Mouse (Mus musculus): Measurements from ENCODE around the gene Ngdn.

Ngdn gene

DNA sequence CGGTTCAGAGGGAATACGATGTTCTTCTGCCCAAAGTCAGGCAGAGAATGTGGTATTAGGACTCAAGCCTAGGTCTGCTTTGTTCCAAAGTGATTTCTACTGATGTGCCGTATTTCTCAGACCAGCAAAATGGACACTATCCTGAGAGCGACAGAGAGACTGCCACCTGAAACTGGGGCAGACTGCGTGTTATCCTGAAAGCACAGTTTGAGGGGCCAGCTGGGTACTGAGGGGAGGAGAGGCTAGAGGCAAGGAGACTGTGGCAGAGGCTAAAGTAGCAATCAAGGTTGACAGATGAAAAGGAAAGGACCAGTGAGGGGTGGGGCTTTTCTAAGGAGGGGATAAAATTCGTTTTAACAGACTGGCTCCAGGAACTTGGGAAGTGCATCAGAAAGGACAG, 14.4 kb upstream of the Ngdn start:
- no peak for DNase-seq

GRCm38 (mm10) chr14:55001446-55001845, 13.8 kb upstream of the Ngdn start:
- DNase-seq = no peak

DNA sequence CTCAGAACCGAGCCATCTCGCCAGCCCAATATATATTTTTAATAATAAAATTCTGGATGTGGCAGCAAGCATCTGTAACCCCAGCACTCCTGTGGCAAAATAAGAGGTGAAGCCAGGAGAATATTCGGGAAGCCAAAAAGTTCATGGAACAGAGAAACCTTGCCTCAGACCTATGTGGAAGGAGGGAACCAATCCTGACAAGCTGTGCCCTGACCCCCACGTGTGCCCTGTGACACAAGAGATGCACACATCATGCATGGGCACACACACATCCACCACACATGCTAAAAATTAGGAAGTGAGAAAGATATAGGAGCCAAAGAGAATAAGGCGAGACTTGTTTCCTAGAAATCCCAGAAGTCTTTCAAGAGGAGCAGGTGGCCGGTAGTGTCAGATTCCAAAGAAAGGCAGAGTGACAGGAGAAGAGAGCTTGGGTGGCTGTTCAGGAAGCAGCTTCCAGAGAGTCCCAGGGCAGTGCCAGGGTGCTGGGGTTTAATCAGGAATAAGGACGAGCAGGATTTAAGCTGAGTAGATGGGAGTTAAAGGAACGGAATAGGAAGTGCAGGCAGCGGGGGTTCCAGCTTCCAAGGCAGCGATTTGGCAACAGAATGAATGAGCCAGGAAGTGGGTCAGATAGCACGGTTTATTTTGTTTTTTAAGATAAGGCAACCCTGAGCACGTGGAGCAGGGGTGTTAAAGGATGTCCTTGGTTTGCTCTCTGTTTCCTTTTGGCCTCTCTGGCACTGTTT, 13.1 kb upstream of the Ngdn start:
- DNase-seq = no peak

DNA sequence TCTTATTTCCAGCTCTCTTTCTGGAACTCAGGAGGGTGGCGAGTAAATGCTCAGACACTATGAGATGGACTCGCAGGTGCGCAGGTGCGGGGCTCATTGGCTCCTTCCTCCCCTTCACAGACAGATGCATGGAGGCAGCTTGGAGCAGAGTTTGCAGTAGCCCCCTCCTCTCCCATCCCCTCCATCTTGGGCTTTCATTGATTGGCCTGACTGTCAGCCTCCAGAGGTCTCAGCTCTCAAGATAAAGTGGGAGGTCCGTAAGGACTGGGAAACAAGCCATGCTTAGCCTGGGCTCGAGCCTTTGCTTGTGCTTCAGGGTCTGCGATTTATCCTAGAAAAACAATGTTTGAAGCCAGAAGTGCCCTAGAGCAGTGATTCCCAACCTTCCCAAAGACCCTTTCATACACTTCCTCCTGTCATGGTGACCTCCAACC, 12.6 kb upstream of the Ngdn start:
- DNase-seq = no peak

DNA sequence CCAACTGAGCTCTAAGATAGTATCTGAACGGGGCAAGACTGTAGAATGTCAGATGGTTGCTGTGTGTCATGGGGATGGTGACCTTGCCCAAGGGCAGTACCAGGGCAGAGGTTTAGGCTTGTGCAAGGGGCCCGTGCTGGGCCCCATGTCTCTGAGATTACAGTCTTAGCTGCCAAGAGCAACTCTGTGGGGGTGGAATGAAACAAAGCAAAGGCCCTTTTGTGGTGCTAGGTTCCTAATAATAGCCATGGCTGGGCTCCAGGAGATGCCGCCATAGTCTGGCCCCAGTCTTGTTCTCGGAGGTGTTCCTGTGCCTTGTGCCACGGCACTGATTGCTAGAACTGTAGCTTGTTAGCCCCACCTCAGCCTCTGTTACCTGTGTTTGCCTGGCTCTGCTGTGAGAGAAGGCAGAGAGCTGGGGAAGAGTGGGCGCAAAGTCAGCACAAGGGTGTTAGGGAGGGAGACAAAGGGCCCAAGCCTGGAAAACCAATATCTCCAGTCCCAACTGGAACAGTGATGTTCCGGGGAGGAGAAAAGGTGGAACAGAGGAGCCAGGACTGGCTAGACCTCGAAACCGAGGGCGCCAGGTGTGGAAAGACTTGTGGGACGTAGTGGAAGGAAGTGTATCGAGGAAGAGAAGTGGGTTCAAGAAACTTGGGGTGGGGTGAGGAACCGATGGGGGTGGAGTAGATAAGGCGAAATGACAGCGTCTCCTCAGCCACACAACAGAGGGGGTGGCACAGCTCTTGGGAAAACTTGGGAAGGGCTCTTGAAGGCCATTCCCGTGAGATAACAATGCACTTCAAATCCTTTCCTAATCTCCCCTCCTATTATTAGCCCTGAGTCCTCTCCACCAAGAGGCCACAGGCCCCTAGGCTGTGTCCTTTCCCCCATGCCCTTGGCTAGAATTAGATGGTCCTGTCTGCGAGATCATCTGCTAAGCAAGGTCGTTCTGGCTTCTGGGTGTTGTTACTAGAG, 11.1 kb upstream of the Ngdn start:
- no peak for DNase-seq

GRCm38 (mm10) chr14:55005506-55005905, 9.7 kb upstream of the Ngdn start:
- no peak for DNase-seq

- DNase-seq = no peak
Observed at GRCm38 (mm10) chr14:55005967-55006366, 9.3 kb upstream of the Ngdn start.

GRCm38 (mm10) chr14:55006541-55006940, 8.7 kb upstream of the Ngdn start:
- DNase-seq = no peak

GRCm38 (mm10) chr14:55007120-55007908, 7.9 kb upstream of the Ngdn start:
- DNase-seq = no peak

- DNase-seq = no peak
Observed at GRCm38 (mm10) chr14:55008417-55008816, 6.8 kb upstream of the Ngdn start.

- DNase-seq = no peak
Observed at GRCm38 (mm10) chr14:55011116-55011515, 4.1 kb upstream of the Ngdn start.

DNA sequence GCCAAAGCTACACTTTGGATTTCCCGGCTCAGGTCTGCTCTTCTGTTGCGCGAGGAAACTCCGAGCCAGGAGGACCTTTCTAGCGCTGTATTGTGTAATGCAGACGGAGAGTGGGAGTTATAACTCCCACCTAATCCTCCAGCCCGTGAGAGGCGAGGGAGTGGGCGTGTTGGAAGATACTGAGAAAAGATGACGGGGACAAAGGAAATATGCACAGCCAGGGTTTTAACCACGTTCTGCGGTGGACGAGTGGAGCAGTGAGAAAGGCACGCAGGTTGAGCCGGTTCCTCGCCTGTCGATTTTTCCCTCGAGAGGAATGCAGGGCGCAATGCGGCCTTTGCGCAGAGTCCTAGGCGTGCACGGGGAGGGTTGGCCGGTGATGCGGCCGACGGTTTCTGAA, 663 bp upstream of the Ngdn start:
- DNase-seq = no peak

- DNase-seq = no peak
Observed at GRCm38 (mm10) chr14:55015767-55016111, 485 bp downstream of the Ngdn start.

DNA sequence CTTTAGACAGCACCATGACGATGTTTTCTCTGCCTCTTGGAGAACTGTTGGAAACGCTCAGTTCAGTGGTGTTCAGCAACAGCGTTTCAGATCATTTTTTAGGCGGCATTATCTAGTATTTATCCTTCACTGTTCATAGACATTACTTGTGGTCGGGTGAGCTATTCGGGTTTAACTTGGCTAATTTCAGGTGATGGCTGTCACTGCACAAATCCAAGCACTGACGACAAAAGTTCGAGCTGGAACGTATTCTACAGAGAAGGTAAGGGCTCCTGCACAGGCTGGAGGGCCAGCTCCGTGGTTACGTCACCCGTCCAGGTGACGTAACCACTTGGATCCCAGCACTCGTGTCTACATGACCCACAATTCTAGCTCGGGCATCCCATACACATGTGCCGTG, 1.6 kb downstream of the Ngdn start:
- DNase-seq = no peak

DNA sequence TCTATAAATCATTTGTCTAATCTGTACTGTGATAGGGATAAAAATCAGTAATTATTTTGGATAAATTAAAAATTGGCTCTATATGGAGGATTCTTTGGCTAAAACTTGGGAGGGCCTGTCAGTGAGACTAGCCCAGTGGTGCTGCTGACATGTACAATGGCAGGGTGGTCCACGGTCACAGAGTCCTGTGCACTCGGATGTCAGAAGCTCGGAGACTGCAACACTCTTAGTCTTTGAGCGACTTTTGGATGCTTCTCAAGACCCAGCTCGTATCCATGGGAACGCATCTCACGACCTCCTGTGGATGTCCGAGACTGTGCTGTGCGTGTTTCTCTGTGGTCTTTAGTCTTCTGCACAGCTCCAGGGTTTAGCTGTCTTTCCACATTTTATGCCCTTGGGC, 5.1 kb downstream of the Ngdn start:
- DNase-seq = no peak

DNA sequence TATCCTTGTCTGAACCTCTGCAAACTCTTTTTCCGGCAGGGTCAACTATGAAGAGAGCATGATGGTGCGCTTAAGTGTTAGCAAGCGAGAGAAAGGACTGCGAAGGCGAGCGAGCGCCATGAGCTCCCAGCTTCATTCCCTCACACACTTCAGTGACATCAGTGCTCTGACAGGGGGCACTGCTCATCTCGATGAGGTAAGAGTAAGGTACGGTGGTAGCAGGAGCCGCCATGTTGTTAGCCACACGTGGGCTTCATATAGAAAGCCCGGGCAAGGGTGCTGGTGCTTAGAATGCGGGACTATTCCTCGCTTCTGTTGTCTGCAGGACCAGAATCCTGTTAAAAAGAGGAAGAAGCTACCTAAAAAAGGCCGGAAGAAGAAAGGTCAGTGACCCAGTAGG, 7.8 kb downstream of the Ngdn start:
- DNase-seq = no peak

DNA sequence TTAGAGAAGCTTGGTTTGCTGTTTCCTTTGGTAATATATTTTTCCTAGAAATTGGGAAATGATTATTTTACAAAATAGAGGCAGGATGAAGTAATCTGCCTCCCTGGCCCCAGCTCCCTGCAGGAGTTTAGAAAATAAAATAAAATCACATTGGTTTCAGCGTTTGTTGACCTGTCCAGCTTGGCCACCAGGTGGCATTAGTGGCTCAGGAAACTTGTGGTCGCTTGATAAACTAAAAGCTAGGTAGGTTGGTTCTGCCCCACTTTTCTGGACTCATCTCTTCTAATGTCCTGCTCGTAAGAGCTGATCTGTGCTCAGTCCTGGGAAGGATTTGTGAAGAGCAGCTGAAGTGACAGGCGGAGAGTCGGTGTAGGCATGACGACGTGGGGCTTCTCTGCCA, 9.0 kb downstream of the Ngdn start:
- peak; percentile 72 for DNase-seq

- no peak for DNase-seq
Observed at GRCm38 (mm10) chr14:55025527-55025926, 10.3 kb downstream of the Ngdn start.

GRCm38 (mm10) chr14:55027251-55027650, 12.0 kb downstream of the Ngdn start:
- peak; percentile 55 for DNase-seq

GRCm38 (mm10) chr14:55027653-55028052, 12.4 kb downstream of the Ngdn start:
- peak; percentile 46 for DNase-seq

GRCm38 (mm10) chr14:55028333-55028835, 13.1 kb downstream of the Ngdn start:
- DNase-seq = peak; percentile 79

DNA sequence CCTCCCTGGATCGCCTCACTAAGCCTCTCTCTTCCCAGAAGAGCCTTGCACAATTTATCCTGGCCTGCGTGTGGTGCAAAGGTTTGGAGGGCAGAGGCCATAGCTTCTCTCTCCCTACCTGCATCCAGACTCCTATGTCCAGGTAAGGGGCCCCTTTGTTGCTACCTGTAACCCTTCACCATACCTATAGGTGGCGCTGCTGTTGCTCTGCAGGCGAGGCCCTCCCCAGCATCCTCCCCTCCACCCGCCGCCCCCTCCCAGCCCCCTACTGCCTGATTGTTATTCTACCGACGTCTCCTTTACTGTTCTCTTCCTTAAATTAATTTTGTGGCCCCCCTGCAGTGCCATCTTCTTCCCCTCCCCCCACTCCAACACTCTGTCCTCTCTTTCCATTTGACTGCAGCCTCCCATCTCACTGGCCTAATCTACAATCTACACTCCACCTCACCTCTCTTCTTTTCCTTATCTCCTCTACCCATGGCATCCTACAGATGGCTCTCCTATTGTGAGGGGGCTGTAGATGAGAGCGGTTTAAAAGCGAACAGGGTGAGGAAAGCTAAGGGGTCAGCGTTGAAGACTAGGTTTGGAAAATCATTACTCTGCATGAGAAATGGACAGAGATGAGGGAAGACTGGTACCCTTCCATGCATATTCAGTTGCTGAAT, 13.9 kb downstream of the Ngdn start:
- DNase-seq = peak; percentile 61
